Mouse (Mus musculus): ENCODE data around the gene Ces1h.

DNA sequence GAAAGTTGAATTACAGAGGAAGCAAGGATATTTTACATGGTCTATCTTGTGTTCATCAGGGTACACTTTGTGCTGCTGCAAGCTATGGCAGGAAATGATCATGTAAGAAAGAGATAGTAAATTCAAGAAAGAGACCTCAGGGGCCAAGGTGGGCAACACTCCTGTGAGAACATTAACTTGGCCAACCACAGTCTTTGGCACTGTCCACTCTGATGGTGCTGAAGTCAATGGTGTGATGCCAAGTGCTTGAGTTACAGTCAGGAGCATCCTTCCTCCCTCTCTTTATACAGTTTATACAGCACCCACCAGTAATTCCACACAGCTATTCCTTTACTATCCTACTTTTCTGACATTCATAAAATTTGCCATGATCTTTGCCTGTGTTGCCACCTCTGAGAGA lies 19.4 kb downstream of the Ces1h start:
- TF ChIP-seq CTCF (IDR thresholded peaks at IDR 0.05; ENCODE audit: borderline replicate concordance, control insufficient read depth, extremely low read depth, insufficient read depth, low read length, poor library complexity) (no peak), POLR2A (IDR thresholded peaks at IDR 0.05; ENCODE audit: control insufficient read depth, extremely low read depth, insufficient read depth, low read length, poor library complexity) (no peak)

Data from thymus, adult 2 months (tissue).